Mouse (Mus musculus) lung, adult 2 months (tissue): ENCODE data around the gene Gm20388. TPM values are rescaled to one million over a fixed set of nuclear protein-coding genes. Genes with fewer than 3 reads are reported as not detected.
A peak's percentile ranks its signal among the peaks of the same experiment; 100 is the strongest.

ENCODE experiments used
- DNase-seq: peaks from one replicate; pipeline ENCODE4 v3.0.0; 2022
- H3K4me1 ChIP-seq: fragments of 200-500 bp; 2 replicates; pipeline ENCODE4 v1.6.1; 2011; ENCODE audit warnings: low read length; ENCODE audit not compliant: control insufficient read depth, insufficient read depth
- H3K4me3 ChIP-seq: fragments of 200-500 bp; replicated peaks from 2 replicates; pipeline ENCODE3; 2011; ENCODE audit warnings: low read depth, mild to moderate bottlenecking, control low read depth, low read length; ENCODE audit errors: extremely low read depth
- CTCF ChIP-seq: fragments of 200-500 bp; IDR thresholded peaks from 2 replicates; pipeline ENCODE4 v1.5.1; 2011; ENCODE audit warnings: mild to moderate bottlenecking, low read length, control low read depth; ENCODE audit not compliant: insufficient read depth
- POLR2A ChIP-seq: fragments of 200-500 bp; IDR thresholded peaks from 2 replicates; pipeline ENCODE4 v1.6.1; 2011; ENCODE audit warnings: low read depth, mild to moderate bottlenecking, control low read depth, low read length, borderline replicate concordance; ENCODE audit errors: extremely low read depth
- WGBS: fragments of 180-500 bp; shearing (Covaris S2); methylation state at CpG from one replicate; pipeline ENCODE4 v1.1.7; 2018; 5-methylcytosine and 5-hydroxymethylcytosine counted together
- polyA plus RNA-seq: library from polyadenylated mRNA; depleted of rRNA; stranded (reverse); fragments of >200 nt; gene quantifications from 2 replicates; pipeline ENCODE4 v1.2.3, GENCODE M21; 2012

Gm20388 gene
- polyA plus RNA-seq, 1 experiment = 67.8 TPM

DNA sequence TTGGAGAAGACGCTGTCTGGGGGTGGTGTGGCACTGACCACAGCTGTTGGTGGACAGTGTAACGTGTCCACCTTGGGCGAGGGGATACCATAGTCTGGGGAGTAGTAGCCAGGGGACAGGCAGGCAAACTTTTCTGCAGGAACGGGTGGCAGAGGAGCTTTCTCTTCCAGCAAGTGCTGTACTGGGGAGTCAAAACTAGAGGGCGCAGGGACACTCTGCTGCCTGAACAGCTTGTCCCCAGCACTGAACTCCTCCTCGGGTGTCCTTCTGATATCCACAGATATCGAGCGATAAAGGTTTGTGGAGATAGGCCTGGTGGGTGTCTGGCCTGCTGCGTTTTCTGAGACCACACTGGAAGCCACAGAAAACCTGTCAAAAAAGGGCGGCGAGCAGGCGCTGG lies 2980.8 kb downstream of the Gm20388 start:
- DNase-seq = no peak
- WGBS = 82% methylated on average over 12 of the region's 12 CpGs
- Histone ChIP-seq H3K4me3 (no peak overlapping the region), H3K4me1 (no peaks in the 10 kb centered on the region)
- TF ChIP-seq CTCF = 0 out of 2 replicates have a peak, but pooled peaks have one; percentile 13
- no peak for TF ChIP-seq POLR2A

DNA sequence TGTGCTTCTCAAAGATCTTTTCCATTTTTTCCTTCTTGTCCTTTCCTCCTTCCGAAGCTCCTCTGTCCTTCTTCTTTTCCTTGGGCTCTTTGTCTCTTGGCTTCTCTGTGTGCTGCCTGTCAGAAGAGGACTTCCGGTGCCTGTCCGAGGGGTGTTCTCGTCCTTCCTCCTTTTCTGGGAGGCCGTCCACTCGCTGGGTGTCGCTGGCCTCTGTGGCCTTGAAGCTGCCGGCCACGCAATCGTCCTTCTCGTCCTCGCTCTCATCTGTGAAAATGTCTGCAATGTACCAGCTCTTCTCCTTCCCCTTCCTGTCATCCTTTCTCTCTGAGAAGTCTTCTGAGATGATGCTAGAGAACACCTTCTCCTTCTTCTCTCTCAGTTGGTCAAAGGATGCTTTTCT lies 2982.8 kb downstream of the Gm20388 start:
- no peak overlapping the region for H3K4me3 ChIP-seq
- H3K4me1 ChIP-seq = no peaks in the 10 kb centered on the region
- no peak for DNase-seq
- 66% methylated on average over 12 of the region's 12 CpGs for WGBS
- no peak for TF ChIP-seq CTCF
- TF ChIP-seq POLR2A = no peak

DNA sequence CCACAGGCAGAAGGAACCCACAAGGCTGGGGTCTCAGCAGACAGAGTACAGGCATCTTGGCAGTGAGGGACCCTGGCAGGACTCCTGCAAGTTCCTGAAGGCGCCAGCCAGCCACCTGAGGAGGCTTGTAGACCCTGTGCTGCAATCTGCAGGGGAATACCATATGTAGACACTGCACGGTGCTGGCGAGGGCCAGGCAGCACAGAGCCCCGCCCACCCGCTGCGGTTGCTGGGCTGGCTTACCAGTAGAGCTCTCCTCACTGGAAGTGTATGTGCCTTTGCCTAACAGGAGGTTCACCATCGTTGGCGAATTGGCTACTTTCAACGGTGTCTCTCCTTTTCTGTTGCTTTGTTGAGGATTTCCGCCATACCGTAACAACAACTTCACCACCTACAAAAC lies 2985.7 kb downstream of the Gm20388 start:
- H3K4me1 ChIP-seq = no peaks in the 10 kb centered on the region; the same call in 1 of the 2 replicates
- 90% methylated on average over 11 of the region's 11 CpGs for WGBS
- TF ChIP-seq CTCF (no peak), POLR2A (no peak)
- no peak overlapping the region for H3K4me3 ChIP-seq
- DNase-seq = no peak

- TF ChIP-seq CTCF = no peak
- no peak for TF ChIP-seq POLR2A
- WGBS = 87% methylated on average over 8 of the region's 8 CpGs
- no peak overlapping the region for H3K4me3 ChIP-seq
- DNase-seq = no peak
- H3K4me1 ChIP-seq = no peaks in the 10 kb centered on the region; the same call in 1 of the 2 replicates
Observed at GRCm38 (mm10) chr8:122897200-122897599, 2986.6 kb downstream of the Gm20388 start.

GRCm38 (mm10) chr8:122898018-122898417 lies 2987.4 kb downstream of the Gm20388 start:
- TF ChIP-seq POLR2A = no peak
- TF ChIP-seq CTCF = no peak
- Histone ChIP-seq H3K4me3 (no peak overlapping the region), H3K4me1 (no peaks in the 10 kb centered on the region; the same call in 1 of the 2 replicates)
- DNase-seq = no peak
- WGBS = 63% methylated on average over 4 of the region's 4 CpGs

DNA sequence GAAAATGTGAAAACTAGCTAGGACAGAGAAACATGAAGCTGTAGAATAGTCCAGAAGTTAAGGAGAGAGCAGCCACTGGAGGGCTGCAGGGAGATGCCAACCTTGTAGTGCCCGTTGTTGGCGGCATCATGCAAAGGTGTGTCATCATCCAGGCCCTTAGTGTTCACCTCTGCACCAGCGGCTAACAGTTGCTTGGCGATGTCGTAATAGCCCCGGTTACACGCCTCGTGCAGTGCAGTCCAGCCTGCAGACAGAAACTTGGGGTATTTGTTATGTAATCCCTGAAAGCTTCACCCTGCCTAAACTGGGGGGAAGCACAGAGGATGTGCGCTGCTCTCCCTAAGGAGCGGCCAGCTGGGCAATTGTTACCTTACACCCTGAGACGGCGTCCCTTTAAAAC lies 2987.8 kb downstream of the Gm20388 start:
- TF ChIP-seq CTCF = no peak
- no peak for TF ChIP-seq POLR2A
- DNase-seq = no peak
- H3K4me3 ChIP-seq = no peak overlapping the region
- no peaks in the 10 kb centered on the region; the same call in 1 of the 2 replicates for H3K4me1 ChIP-seq
- WGBS = 82% methylated on average over 12 of the region's 12 CpGs

DNA sequence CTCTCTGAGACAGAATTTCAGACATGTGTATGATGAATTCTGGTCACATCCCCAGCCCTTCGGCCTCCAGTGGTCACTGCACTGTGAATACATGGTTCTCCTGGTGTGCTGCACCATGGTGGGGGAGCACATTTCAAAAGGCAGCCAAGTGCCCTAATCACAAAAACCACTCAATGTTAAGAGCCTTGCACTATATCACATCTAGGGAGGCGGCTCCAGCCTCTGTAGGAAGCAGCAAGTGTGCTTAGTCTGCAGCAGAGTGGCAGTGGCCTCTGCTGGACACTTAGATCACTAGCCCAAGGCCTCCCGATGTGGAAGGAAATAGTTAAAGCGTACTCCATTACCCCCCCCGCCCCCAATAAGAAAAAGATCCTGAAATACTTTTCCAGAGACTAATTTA lies 2988.4 kb downstream of the Gm20388 start:
- no peak for DNase-seq
- WGBS = 65% methylated on average over 5 of the region's 5 CpGs
- no peak for TF ChIP-seq POLR2A
- no peak for TF ChIP-seq CTCF
- Histone ChIP-seq H3K4me3 (no peak overlapping the region), H3K4me1 (no peaks in the 10 kb centered on the region; the same call in 1 of the 2 replicates)

DNA sequence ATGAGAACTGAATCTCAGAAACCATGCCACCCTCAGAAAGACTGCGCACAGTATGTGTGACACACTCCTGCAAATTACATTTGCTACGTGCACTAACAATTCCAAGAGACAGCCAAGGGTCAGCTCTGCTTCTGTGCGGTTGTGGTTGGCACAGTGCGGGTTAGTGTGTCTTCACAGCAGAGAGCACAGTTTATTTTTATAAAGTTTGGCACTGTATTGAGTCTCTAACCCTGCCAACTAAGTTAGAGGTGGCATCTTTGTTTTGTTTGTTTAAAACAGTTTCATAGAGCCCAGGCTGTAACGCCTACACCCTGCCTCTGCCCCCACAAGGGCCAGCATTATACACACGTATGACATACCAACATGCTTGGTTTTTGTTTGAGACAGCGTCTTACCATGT lies 2990.8 kb downstream of the Gm20388 start:
- DNase-seq = no peak
- 57% methylated on average over 7 of the region's 7 CpGs for WGBS
- Histone ChIP-seq H3K4me3 (no peak overlapping the region), H3K4me1 (peaks cover 9% of the 10 kb centered on the region)
- no peak for TF ChIP-seq CTCF
- TF ChIP-seq POLR2A = no peak

GRCm38 (mm10) chr8:122901892-122902515 lies 2991.4 kb downstream of the Gm20388 start:
- H3K4me1 ChIP-seq = peaks cover 9% of the 10 kb centered on the region
- TF ChIP-seq POLR2A = no peak
- TF ChIP-seq CTCF = no peak
- H3K4me3 ChIP-seq = no peak overlapping the region
- WGBS = 76% methylated on average over 8 of the region's 8 CpGs
- DNase-seq = no peak

DNA sequence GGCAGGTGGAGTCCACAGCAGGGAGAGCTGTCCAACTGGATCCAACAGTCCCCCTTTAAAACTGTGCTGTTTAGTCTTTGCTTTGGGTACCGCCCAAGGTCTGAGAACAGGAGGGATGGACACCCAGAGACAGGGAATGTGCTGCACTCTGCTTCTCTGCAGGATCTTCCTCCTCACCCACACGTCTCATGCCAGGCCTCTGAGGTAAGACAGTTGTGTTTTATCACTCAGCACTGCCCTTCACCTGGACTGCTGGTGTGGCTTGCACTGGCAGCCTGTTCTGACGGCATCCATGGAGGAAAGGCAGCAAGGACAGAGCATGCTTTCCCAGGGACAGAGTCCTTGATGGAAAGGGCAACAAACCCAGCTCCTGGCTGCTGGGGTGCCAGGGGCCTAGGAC lies 2991.9 kb downstream of the Gm20388 start:
- DNase-seq = no peak
- 70% methylated on average over 3 of the region's 3 CpGs for WGBS
- no peak for TF ChIP-seq CTCF
- TF ChIP-seq POLR2A = no peak
- H3K4me1 ChIP-seq = peaks cover 9% of the 10 kb centered on the region
- H3K4me3 ChIP-seq = no peak overlapping the region

- no peak for TF ChIP-seq CTCF
- no peak for TF ChIP-seq POLR2A
- DNase-seq = no peak
- Histone ChIP-seq H3K4me1 (peaks cover 9% of the 10 kb centered on the region), H3K4me3 (no peak overlapping the region)
- 87% methylated on average over 5 of the region's 5 CpGs for WGBS
Observed at GRCm38 (mm10) chr8:122903002-122903401, 2992.4 kb downstream of the Gm20388 start.
